Mouse (Mus musculus) kidney, embryonic 15.5 days (tissue): Measurements from ENCODE around the gene Ms4a4c. TPM values are rescaled to one million over a fixed set of nuclear protein-coding genes. Genes with fewer than 3 reads are reported as not detected.

ENCODE experiments used
- ATAC-seq: fragments of 200-750 bp; cut with Nextera tagmentation; replicated peaks from 2 replicates; pipeline ENCODE4 v1.8.0; 2017; ENCODE audit warnings: moderate TSS enrichment; ENCODE audit not compliant: low FRiP score
- H3K27ac ChIP-seq: fragments of 300-500 bp; sonication (generic); 2 replicates; pipeline ENCODE4 v1.5.1; 2015; ENCODE audit warnings: mild to moderate bottlenecking, inconsistent platforms
- H3K27me3 ChIP-seq: fragments of 300-500 bp; sonication (generic); 2 replicates; pipeline ENCODE4 v1.6.1; 2015; ENCODE audit warnings: inconsistent platforms
- H3K36me3 ChIP-seq: fragments of 300-500 bp; sonication (generic); 2 replicates; pipeline ENCODE4 v1.6.1; 2015; ENCODE audit warnings: inconsistent platforms
- H3K4me1 ChIP-seq: fragments of 300-500 bp; sonication (generic); 2 replicates; pipeline ENCODE4 v1.6.1; 2015; ENCODE audit warnings: inconsistent platforms
- H3K4me2 ChIP-seq: fragments of 300-500 bp; sonication (generic); 2 replicates; pipeline ENCODE4 v1.6.1; 2015; ENCODE audit warnings: moderate library complexity, mild to moderate bottlenecking, inconsistent platforms
- H3K4me3 ChIP-seq: fragments of 300-500 bp; sonication (generic); replicated peaks from 2 replicates; pipeline ENCODE4 v1.5.1; 2015; ENCODE audit warnings: mild to moderate bottlenecking, inconsistent platforms
- H3K9ac ChIP-seq: fragments of 300-500 bp; sonication (generic); 2 replicates; pipeline ENCODE4 v1.6.1; 2015; ENCODE audit warnings: mild to moderate bottlenecking, inconsistent platforms
- H3K9me3 ChIP-seq: fragments of 300-500 bp; sonication (generic); replicated peaks from 2 replicates; pipeline ENCODE4 v1.6.1; 2016; ENCODE audit warnings: inconsistent platforms
- WGBS: fragments of 180-500 bp; shearing (Covaris S2); methylation state at CpG from one replicate; pipeline ENCODE4 v1.1.7; 2015; ENCODE audit warnings: mixed read lengths; 5-methylcytosine and 5-hydroxymethylcytosine counted together
- polyA plus RNA-seq: library from polyadenylated mRNA; unstranded; fragments of >200 nt; fragmentation: Nextera tagmentation; extraction: Ambion mirVana; gene quantifications from 2 replicates; pipeline ENCODE4 v1.2.1, GENCODE M21; 2015

The Ms4a4c gene
- polyA plus RNA-seq, result 1.1 and 1.9 TPM in 2 replicates

GRCm38 (mm10) chr19:11404527-11404926 is at the start of gene Ms4a4c:
Gene Ms4a4c (plus strand): TSS chr19:11404770.
- WGBS, result 86% methylated on average over 3 of the region's 3 CpGs

DNA sequence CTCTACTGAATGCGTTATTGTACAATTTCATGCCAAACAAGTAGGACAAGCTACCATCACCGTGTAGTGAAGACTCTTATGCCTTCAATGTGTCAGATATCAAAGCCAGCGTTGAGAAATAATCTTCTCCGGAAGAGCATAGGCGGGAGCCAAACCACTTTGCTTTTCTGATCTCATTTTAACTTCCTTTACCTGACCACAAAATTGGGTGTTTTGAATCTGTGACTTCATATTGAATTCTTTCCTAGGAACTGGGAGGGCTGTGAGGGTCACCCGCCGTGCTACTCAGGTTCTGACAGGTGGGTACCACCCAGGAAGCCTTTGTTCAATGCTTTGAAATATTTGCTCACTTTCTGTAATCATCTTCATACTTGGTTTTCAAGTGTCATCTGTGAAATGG is 48.8 kb upstream of the Ms4a4c start:
- no peak overlapping the region for H3K9ac ChIP-seq
- H3K9me3 ChIP-seq, result no peaks in the 10 kb centered on the region
- H3K4me1 ChIP-seq, result no peaks in the 10 kb centered on the region
- no peak overlapping the region for H3K27ac ChIP-seq
- no peaks in the 10 kb centered on the region for H3K27me3 ChIP-seq
- no peak overlapping the region for H3K4me2 ChIP-seq
- WGBS, result 83% methylated on average over 7 of the region's 7 CpGs
- no peaks in the 10 kb centered on the region for H3K36me3 ChIP-seq
- ATAC-seq, result no peak
- no peak overlapping the region for H3K4me3 ChIP-seq

More at GRCm38 (mm10) chr19:11404527-11404926, at the start of gene Ms4a4c:
- Histone ChIP-seq H3K4me1 (no peaks in the 10 kb centered on the region), H3K36me3 (no peaks in the 10 kb centered on the region), H3K27me3 (no peaks in the 10 kb centered on the region), H3K4me3 (no peak within 1 kb of the TSS), H3K27ac (no peak within 1 kb of the TSS), H3K9me3 (no peaks in the 10 kb centered on the region), H3K4me2 (no peak within 1 kb of the TSS), H3K9ac (no peak within 1 kb of the TSS)
- no peak for ATAC-seq

DNA sequence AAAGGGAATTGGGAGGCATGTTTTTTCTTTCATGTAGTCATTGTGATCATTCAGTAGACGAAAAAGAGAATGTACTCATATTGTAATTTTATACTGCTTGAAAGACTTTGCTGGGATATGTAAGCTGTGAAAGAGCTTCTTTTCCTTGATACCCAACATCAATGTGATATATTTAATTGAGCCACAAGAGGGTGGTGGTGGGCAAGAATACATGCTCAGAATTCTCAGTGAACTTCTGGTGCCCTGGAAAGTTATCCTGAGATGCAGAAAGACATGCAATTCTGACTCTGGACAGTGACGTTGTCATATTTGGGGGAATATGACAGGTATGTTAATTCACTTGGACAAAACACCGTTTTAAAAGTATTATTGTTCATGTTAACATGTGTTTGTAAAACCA is 44.5 kb upstream of the Ms4a4c start:
- 64% methylated on average over 3 of the region's 3 CpGs for WGBS
- Histone ChIP-seq H3K9ac (no peak overlapping the region), H3K27ac (no peak overlapping the region), H3K4me3 (no peak overlapping the region), H3K36me3 (no peaks in the 10 kb centered on the region), H3K4me2 (no peak overlapping the region), H3K9me3 (no peaks in the 10 kb centered on the region), H3K4me1 (no peaks in the 10 kb centered on the region), H3K27me3 (no peaks in the 10 kb centered on the region)
- ATAC-seq, result no peak

DNA sequence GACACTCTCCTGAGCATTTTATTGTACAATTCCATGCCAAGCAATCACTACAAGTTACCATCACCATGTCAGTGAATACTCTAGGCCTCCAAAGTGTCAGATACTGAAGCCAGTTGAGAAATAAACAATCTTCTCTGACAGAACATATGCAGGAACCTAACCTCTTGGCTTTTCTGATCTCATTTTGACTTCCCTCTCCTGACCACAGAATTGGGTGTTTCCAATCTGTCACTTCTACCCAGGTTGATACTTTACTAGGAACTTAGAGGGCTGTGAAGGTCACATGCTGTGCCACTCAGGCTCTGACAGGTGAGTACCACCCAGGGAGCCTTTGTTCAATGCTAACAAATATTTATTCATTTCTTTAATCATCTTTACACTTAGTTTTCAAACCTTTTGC is 42.6 kb upstream of the Ms4a4c start:
- H3K27ac ChIP-seq, result no peak overlapping the region
- no peaks in the 10 kb centered on the region for H3K9me3 ChIP-seq
- H3K36me3 ChIP-seq, result no peaks in the 10 kb centered on the region
- H3K4me3 ChIP-seq, result no peak overlapping the region
- H3K4me1 ChIP-seq, result no peaks in the 10 kb centered on the region
- no peaks in the 10 kb centered on the region for H3K27me3 ChIP-seq
- H3K9ac ChIP-seq, result no peak overlapping the region
- H3K4me2 ChIP-seq, result no peak overlapping the region
- no peak for ATAC-seq

- Histone ChIP-seq H3K27ac (no peak overlapping the region), H3K9ac (no peak overlapping the region), H3K36me3 (no peaks in the 10 kb centered on the region), H3K9me3 (no peaks in the 10 kb centered on the region), H3K4me3 (no peak overlapping the region), H3K27me3 (no peaks in the 10 kb centered on the region), H3K4me2 (no peak overlapping the region), H3K4me1 (no peaks in the 10 kb centered on the region)
- WGBS, result 85% methylated on average over 3 of the region's 3 CpGs
- no peak for ATAC-seq
These were observed 36.3 kb upstream of the Ms4a4c start for GRCm38 (mm10) chr19:11368310-11368709.

- Histone ChIP-seq H3K27me3 (no peaks in the 10 kb centered on the region), H3K9ac (no peak overlapping the region), H3K27ac (no peak overlapping the region), H3K4me3 (no peak overlapping the region), H3K4me1 (no peaks in the 10 kb centered on the region), H3K4me2 (no peak overlapping the region), H3K36me3 (no peaks in the 10 kb centered on the region), H3K9me3 (no peaks in the 10 kb centered on the region)
- ATAC-seq, result no peak
These were observed 33.4 kb upstream of the Ms4a4c start for GRCm38 (mm10) chr19:11371181-11371580.

DNA sequence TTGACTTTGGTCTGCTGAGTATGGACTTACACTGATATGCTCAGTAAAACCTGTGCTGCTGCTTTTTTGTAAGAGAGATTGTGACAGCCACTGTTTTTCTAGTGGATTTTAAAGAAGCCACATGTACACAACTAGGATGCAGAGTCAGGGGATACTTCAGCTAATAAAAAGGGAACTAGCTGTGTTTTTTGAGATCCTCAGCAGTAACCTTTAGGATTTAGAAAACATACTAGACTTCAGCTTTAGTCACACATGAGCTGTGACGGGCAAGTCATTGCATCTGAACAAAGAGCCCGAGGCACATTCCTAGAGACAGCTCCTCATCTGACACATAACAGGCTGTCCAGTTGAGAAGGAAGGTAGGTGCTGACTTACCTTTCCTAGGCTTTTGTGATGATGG is 29.3 kb upstream of the Ms4a4c start, which contains the start of gene Ms4a4a:
TSS of gene Ms4a4a (plus strand) at position 251 of the 400 bp plus-strand sequence.
- no peaks in the 10 kb centered on the region for H3K27me3 ChIP-seq
- no peak within 1 kb of the TSS for H3K27ac ChIP-seq
- no peak within 1 kb of the TSS for H3K4me3 ChIP-seq
- no peak within 1 kb of the TSS for H3K9ac ChIP-seq
- no peaks in the 10 kb centered on the region for H3K36me3 ChIP-seq
- no peaks in the 10 kb centered on the region for H3K4me1 ChIP-seq
- 78% methylated on average over 2 of the region's 2 CpGs for WGBS
- H3K9me3 ChIP-seq, result no peaks in the 10 kb centered on the region
- no peak within 1 kb of the TSS for H3K4me2 ChIP-seq
- no peak for ATAC-seq

- H3K27ac ChIP-seq, result no peak overlapping the region
- no peak overlapping the region for H3K4me2 ChIP-seq
- H3K9me3 ChIP-seq, result no peaks in the 10 kb centered on the region
- no peak for ATAC-seq
- WGBS, result 70% methylated on average over 2 of the region's 2 CpGs
- H3K9ac ChIP-seq, result no peak overlapping the region
- H3K4me3 ChIP-seq, result no peak overlapping the region
- no peaks in the 10 kb centered on the region for H3K27me3 ChIP-seq
- no peaks in the 10 kb centered on the region for H3K36me3 ChIP-seq
- H3K4me1 ChIP-seq, result no peaks in the 10 kb centered on the region
These were observed 28.2 kb upstream of the Ms4a4c start for GRCm38 (mm10) chr19:11376399-11376798.

GRCm38 (mm10) chr19:11387109-11387508 is 17.5 kb upstream of the Ms4a4c start:
- no peaks in the 10 kb centered on the region for H3K27me3 ChIP-seq
- H3K9ac ChIP-seq, result no peak overlapping the region
- no peak overlapping the region for H3K27ac ChIP-seq
- H3K4me2 ChIP-seq, result no peak overlapping the region
- no peak overlapping the region for H3K4me3 ChIP-seq
- ATAC-seq, result no peak
- no peaks in the 10 kb centered on the region for H3K4me1 ChIP-seq
- H3K9me3 ChIP-seq, result no peaks in the 10 kb centered on the region
- H3K36me3 ChIP-seq, result no peaks in the 10 kb centered on the region
- 79% methylated on average over 2 of the region's 2 CpGs for WGBS

DNA sequence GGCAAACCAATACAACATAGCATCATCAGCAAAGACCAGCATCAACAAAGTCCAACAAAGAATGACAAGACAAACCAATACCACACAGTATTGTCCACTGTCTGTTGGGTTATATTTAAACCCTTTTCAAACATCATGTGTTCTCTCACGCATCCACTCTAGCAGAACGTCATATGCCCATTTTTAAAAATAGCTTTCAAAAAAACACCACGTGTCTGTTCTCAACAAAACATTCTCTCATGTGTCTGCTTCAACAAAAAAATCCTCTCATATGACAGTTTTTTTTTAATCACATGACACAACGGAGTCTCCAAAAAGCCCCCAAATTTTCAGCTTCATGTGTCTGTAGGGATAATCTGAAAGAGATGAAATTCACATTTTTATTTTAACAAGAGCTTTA is 16.9 kb upstream of the Ms4a4c start:
- WGBS, result 83% methylated on average over 4 of the region's 4 CpGs
- Histone ChIP-seq H3K9me3 (no peaks in the 10 kb centered on the region), H3K4me3 (no peak overlapping the region), H3K36me3 (no peaks in the 10 kb centered on the region), H3K27me3 (no peaks in the 10 kb centered on the region), H3K4me2 (no peak overlapping the region), H3K27ac (no peak overlapping the region), H3K9ac (no peak overlapping the region), H3K4me1 (no peaks in the 10 kb centered on the region)
- ATAC-seq, result no peak

GRCm38 (mm10) chr19:11388949-11389348 is 15.6 kb upstream of the Ms4a4c start:
- no peak overlapping the region for H3K4me2 ChIP-seq
- no peak overlapping the region for H3K27ac ChIP-seq
- no peak overlapping the region for H3K4me3 ChIP-seq
- no peak for ATAC-seq
- 77% methylated on average over 2 of the region's 2 CpGs for WGBS
- H3K9me3 ChIP-seq, result no peaks in the 10 kb centered on the region
- no peaks in the 10 kb centered on the region for H3K36me3 ChIP-seq
- no peaks in the 10 kb centered on the region for H3K4me1 ChIP-seq
- no peak overlapping the region for H3K9ac ChIP-seq
- H3K27me3 ChIP-seq, result no peaks in the 10 kb centered on the region

GRCm38 (mm10) chr19:11395769-11396168 is 8.8 kb upstream of the Ms4a4c start:
- Histone ChIP-seq H3K4me1 (no peaks in the 10 kb centered on the region), H3K9me3 (no peaks in the 10 kb centered on the region), H3K36me3 (no peaks in the 10 kb centered on the region), H3K27ac (no peak overlapping the region), H3K4me3 (no peak overlapping the region), H3K9ac (no peak overlapping the region), H3K27me3 (no peaks in the 10 kb centered on the region), H3K4me2 (no peak overlapping the region)
- no peak for ATAC-seq

GRCm38 (mm10) chr19:11407428-11407827 is 2.9 kb downstream of the Ms4a4c start:
- ATAC-seq, result no peak

More at GRCm38 (mm10) chr19:11407428-11407827, 2.9 kb downstream of the Ms4a4c start:
- Histone ChIP-seq H3K9ac (no peak overlapping the region), H3K36me3 (no peaks in the 10 kb centered on the region), H3K4me2 (no peak overlapping the region), H3K4me1 (no peaks in the 10 kb centered on the region), H3K27ac (no peak overlapping the region), H3K4me3 (no peak overlapping the region), H3K9me3 (no peaks in the 10 kb centered on the region), H3K27me3 (no peaks in the 10 kb centered on the region)
